Mouse (Mus musculus) forebrain, postnatal 0 days (tissue): ENCODE measurements at regions not wholly inside any gene's neighbourhood (a gene's known extent, or its start where the extent isn't known, plus 50 kb on each side); places are given as distances from the start of the nearest gene placed in this dataset.

Experiments used
- ATAC-seq: fragments of 200-750 bp; cut with Nextera tagmentation; 2 replicates; pipeline ENCODE4 v1.8.0; 2017; ENCODE audit warnings: mild to moderate bottlenecking, moderate library complexity
- DNase-seq: peaks from one replicate; pipeline ENCODE4 v3.0.0-alpha.2; 2015
- H3K27ac ChIP-seq: fragments of 300-500 bp; sonication (generic); 2 replicates; pipeline ENCODE4 v1.5.1; 2014; ENCODE audit warnings: low read depth, mild to moderate bottlenecking, antibody characterized with exemption, low read length, moderate library complexity, mixed read lengths
- H3K27me3 ChIP-seq: fragments of 300-500 bp; sonication (generic); 2 replicates; pipeline ENCODE4 v1.6.1; 2014; ENCODE audit warnings: mild to moderate bottlenecking, low read length, mixed read lengths; ENCODE audit not compliant: insufficient read depth
- H3K36me3 ChIP-seq: fragments of 300-500 bp; sonication (generic); 2 replicates; pipeline ENCODE4 v1.6.1; 2014; ENCODE audit warnings: mild to moderate bottlenecking, moderate library complexity; ENCODE audit not compliant: insufficient read depth
- H3K4me1 ChIP-seq: fragments of 300-500 bp; sonication (generic); 2 replicates; pipeline ENCODE4 v1.6.1; 2014; ENCODE audit warnings: antibody characterized with exemption; ENCODE audit not compliant: insufficient read depth
- H3K4me2 ChIP-seq: fragments of 300-500 bp; sonication (generic); 2 replicates; pipeline ENCODE4 v1.6.1; 2014; ENCODE audit warnings: low read depth, mild to moderate bottlenecking, moderate library complexity
- H3K4me3 ChIP-seq: fragments of 300-500 bp; sonication (generic); 2 replicates; pipeline ENCODE4 v1.5.1; 2014; ENCODE audit warnings: low read depth, low read length, mixed read lengths
- H3K9ac ChIP-seq: fragments of 300-500 bp; sonication (generic); 2 replicates; pipeline ENCODE4 v1.6.1; 2014; ENCODE audit warnings: mild to moderate bottlenecking
- H3K9me3 ChIP-seq: fragments of 300-500 bp; sonication (generic); 2 replicates; pipeline ENCODE4 v1.6.1; 2016; ENCODE audit warnings: low read length
- CTCF ChIP-seq: sonication (generic); IDR thresholded peaks from 2 replicates; pipeline ENCODE4 v1.5.1; 2016; ENCODE audit warnings: antibody characterized with exemption, control low read depth, low read depth
- WGBS: fragments of 180-500 bp; shearing (Covaris S2); extraction: QIAGEN DNeasy Blood & Tissue Kit; methylation state at CpG from one replicate; pipeline ENCODE4 v1.1.7; 2014; 5-methylcytosine and 5-hydroxymethylcytosine counted together

GRCm38 (mm10) chr9:34029503-34030169 is 456.1 kb upstream of the Kirrel3 start:
- Histone ChIP-seq H3K27ac (no peak overlapping the region), H3K4me3 (no peak overlapping the region), H3K36me3 (no peaks in the 10 kb centered on the region), H3K9ac (no peak overlapping the region), H3K4me1 (no peaks in the 10 kb centered on the region), H3K27me3 (no peaks in the 10 kb centered on the region), H3K4me2 (no peak overlapping the region), H3K9me3 (no peaks in the 10 kb centered on the region)
- DNase-seq: no peak
- TF ChIP-seq CTCF: no peak
- WGBS: 16% methylated on average over 10 of the region's 10 CpGs
- no peak for ATAC-seq

DNA sequence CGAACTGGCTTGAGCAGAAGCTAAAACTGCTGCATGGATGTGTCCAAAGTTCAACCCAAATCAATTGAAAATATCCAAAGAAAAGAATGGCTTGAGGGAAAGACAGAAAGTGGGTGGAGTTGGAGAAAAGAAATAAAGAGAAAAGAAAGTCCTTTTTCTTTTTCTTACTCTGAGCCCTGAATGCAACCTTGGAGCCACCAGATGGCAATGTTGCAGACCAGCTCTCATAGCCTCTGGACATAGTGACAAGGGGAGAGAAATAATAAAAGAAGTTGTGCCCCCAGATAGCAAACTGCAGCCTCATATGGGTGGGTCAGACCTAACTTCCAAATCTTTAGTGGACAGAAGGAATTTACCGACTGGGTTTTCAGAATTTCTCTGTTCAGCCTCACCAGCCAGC is 431.3 kb upstream of the Kirrel3 start:
- H3K27me3 ChIP-seq: no peaks in the 10 kb centered on the region
- H3K9ac ChIP-seq: no peak overlapping the region
- no peaks in the 10 kb centered on the region for H3K9me3 ChIP-seq
- ATAC-seq (no peak), DNase-seq (peak; percentile 22)
- no peak overlapping the region for H3K4me3 ChIP-seq
- H3K4me1 ChIP-seq: no peaks in the 10 kb centered on the region
- no peaks in the 10 kb centered on the region for H3K36me3 ChIP-seq
- H3K4me2 ChIP-seq: no peak overlapping the region
- WGBS: 68% methylated on average over 2 of the region's 2 CpGs
- TF ChIP-seq CTCF: peak; percentile 53
- no peak overlapping the region for H3K27ac ChIP-seq
